Mouse (Mus musculus) ovary, postnatal 36 days (tissue): ENCODE data around the gene Shisa7.
"Not testable (repeated sequence)": the region's sequence is repeated elsewhere in the genome, so short reads cannot be mapped to it uniquely, and the experiment has no call there.

Source experiments
- DNase-seq: peaks from one replicate; pipeline ENCODE4 v3.0.0; 2022; ENCODE audit warnings: low spot score, mixed read lengths

The Shisa7 gene

DNA sequence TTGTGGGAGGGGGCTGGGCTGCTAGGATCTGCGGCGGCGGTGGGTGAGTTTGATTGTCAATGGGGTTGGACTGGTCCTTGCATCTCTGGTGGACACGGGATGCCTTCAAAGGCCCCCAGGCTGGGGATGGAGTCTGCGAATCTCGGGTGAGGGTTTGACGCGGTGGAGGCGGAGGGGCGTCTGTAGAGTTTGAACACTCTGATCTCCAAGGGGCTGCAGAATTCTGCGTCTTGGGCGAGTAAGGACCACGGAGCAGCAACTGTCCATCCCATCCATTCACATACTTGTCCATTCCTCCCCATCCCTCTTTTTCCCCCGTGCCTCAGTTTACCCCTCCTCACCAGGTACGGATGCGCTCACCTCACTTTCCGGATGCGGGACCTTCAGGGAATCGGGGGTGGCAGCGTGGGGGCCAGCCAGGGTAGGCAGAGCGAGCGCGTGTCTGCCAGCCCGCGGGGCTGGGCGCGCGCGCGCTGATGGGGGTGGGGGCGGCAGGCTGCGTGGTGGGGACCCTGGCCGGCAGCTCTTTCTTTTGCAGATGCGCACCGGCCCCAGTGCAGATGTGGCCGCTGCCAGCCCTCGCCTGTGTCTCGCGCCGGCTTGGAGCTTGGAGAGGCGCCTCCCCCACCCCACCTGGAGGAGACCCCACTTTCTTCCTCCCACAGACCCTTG lies at the start of gene Shisa7:
Gene Shisa7 (minus strand): TSS at position 452 of the 672 bp plus-strand sequence.
- DNase-seq: no peak

DNA sequence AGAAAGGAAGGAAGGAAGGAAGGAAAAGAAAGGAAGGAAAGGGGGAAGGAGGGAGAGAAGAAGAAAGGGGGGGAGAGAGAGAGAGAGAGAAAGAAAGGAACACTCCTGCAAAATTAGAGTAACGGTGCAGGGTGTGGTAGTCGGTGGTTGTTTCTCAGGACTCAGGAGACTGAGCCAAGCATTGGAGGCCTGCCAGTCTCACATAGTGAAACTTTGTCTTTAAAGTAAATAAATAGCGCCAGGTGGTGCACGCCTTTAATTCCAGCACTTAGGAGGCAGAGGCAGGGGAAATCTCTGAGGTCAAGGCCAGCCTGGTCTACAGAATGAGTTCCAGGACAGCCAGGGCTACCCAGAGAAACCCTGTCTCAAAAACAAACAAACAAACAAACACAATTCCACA lies 42.2 kb upstream of the Shisa7 start:
- no peak for DNase-seq

DNA sequence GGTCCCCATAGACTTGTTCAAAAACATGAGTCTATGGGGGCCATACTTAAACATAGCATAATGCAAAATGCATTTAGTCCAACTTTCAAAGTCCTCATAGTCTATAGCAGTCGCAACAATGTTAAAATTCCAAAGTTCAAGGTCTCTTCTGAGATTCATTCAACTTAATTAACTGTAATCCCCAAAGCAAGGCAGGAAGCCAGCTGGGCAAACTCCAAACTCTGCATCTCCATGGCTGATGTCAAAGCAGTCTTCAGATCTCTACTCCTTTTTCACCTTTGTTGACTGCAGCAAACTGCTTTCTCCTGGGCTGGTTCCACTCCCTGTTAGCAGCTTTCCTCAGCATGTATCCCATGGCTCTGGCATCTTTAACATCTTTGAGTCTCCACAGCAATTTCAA lies 34.5 kb upstream of the Shisa7 start:
- not testable (repeated sequence) for DNase-seq

DNA sequence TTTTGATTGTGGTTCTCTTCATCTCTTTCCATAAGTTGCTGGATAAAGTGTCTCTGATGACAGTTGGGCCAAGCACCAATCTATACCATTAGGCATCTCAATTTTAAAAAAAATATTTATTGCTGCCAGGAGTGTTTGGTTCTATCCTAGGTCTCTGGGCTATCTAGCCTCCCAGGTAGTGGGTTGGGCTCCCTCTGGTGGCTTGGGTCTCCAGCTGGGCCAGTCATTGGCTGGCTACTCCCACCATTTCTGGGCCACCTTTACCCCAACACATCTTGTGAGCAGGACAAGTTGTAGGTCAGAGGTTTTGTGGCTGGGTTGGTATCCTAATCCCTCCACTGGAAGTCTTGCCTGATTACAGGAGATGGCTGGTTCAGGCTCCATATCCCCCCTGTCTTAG lies 33.7 kb upstream of the Shisa7 start:
- DNase-seq: no peak

DNA sequence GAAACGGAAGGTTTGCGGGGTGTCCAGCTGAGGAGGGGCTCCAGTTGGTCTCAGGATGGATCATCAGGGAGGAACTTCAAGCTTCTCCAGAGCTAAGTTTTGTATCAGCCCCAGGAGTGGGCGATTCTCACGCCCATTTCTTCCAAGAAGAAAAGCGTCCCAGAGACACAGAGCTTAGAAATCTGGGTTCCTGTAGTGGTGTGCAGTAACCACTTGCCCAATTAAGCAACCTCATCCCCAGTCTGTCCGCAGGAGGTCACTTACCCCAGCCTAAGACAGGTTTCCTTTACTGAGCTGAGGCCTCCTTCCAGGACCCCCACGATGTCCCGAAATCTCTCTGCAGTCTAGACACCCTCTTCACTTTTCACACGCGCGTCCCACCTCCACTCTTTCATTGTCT lies 32.7 kb upstream of the Shisa7 start:
- DNase-seq: no peak

DNA sequence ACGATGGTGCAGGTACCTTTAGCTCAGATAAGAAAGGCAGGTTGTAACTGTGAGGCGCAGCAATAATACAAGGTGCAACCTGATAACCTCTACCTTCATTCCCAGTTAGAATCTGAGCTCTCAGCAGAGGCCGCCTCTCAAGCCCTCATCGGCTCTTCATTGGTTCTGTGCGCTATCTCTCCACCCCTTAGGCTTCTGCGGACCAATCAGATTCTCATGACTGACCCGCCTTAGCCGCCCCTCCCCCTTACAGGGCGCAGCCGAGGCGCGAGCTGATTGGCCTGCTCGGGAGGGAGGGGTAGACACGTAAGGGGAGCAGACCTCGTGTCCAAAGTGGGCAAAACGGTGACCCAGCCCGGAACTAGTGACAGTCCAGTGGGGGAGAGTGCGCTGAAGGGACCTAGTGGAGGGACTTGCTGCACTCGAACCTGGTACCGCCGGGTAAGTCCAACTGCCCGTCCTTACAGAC lies 32.3 kb upstream of the Shisa7 start, which contains the start of gene Isoc2a:
Gene Isoc2a (plus strand): TSS at position 401 of the 469 bp plus-strand sequence.
- peak; percentile 84 for DNase-seq

DNA sequence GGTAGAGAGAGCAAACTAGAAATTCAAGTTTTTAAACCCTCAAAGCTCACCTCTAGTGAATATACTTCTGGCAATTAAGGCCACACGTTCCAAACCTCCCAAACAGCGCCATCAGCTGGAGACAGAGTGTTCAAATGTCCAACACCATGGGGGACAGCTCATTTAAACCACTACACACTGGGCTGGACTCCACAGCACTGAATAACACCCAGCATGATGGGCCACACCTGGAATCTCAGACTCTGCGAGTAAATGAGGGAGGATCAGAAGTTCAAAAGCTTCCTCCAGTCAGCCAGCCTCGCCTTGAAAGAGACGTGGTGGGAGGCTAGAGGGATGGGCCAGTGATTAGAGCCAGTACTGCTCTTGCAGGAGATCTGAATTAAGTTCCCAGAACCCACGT lies 25.6 kb upstream of the Shisa7 start, which contains the start of gene Isoc2b:
Gene Isoc2b (minus strand): TSS at position 126 of the 400 bp plus-strand sequence.
- DNase-seq: no peak

DNA sequence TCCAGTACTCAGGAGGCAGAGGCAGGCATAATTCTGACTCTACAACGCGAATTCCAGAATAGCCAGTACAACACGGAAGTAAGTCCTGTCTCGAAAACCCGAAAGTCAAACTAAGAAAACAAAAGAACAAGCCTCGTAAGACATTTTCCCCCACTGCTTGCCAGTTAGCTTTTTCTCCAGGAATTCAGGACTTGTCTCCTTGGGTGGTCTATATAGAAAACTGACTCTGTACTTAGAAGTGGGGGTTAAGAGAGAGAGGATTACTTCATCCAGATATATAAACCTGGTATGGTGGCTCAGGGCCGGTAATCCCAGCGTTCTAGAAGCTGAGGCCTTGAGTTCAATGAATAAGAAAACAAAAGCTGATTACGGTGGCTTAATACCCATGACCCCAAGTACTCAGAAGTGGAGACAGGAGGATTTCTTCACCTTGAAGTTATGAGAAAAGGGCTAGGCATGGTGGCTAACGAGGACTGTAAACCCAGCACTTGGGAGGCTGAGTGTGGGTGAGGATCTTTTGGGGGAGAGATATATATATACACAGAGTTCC lies 22.2 kb upstream of the Shisa7 start:
- DNase-seq: no peak

DNA sequence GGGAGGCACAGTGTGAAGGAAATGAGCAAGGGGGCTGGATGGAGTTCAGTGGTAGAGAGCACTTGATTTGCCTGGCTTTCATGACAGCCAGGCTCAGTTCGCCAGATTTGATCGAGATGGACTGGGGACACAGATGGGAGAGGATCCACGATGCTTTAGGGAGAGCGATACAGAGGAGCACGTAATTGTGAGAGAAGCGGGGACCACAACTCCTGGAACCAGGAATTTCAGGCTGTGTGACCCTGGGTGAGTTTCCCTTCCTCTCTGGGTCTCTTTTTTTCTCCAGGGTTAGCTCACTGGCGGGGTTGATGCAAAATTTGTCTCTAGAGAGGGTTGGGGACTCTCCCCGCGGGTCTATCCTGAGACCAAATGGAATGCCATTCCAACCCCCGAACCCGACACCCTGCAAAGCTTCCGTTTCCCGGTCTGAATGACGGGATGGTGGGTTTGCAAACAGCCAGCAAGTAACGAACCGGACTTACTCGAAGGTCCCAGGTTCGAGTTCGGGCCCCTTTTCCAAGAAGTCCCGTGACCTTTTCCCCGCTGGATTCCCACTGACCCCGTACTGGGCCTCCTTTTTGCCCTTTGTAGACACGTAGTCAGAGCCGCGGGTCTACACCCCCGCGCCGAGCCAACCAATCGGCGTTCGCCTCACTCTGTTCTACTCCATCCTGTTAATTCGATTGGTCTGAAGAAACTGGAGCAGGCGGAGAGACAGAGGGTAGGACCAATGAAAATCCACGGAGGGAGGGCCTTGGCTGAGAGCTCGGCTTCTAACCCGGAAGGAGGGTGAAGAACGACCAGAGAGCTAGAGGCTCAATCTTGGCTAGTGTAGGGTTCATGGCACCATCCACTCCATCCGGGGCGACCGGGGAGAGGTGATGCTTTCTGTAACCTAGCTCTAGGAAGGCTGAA lies 21.3 kb upstream of the Shisa7 start:
- DNase-seq: peak; percentile 93

DNA sequence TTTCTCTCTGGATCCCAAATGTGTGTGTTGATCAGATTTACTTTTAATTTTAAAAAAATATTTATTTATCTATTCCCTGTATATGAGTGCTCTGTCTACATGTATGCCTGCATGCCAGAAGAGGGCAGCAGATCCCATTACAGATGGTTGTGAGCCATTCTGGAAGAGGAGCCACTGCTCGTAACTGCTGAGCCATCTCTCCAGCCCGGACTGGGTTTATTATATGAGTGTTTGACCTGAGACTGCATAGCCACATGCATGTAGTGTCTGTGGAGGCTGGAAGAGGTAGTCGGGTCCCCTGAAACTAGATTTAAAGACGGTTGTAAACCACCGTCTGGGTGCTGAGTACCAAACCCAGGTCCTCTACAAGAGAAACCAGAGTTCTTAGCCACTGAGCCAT lies 20.6 kb upstream of the Shisa7 start:
- DNase-seq: no peak

DNA sequence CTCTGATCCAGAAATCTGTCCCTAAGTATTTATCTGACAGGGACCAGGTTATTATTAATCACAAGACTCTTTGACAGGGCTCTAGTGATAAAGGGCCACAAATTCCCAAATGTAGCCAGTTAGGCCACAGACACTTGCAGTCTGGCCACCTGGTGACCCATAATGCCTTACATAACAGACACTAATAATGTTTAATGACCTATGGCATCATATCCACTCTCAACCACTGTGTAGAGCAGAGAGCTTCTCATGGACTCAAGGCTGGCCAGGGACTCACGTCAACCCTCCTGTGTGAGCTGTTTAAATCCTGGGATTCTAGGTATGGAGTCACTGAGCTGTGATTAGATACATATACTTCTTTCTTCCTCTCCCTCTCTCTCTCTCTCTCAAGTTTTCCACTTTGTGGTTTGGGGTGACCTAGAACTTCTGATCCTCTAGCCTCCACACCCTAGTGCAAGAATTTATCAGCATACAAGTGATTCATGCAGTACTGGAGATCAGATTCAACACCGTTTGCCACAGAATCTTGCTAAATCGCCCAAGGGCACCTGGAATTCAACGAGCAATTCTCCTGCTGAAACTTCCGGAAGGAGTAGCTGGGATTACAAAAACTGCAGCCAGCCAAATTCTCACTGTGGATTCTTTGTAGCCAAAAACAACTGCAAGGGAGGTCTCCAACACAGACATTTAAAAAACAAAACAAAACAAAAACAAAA lies 19.8 kb upstream of the Shisa7 start:
- no peak for DNase-seq

DNA sequence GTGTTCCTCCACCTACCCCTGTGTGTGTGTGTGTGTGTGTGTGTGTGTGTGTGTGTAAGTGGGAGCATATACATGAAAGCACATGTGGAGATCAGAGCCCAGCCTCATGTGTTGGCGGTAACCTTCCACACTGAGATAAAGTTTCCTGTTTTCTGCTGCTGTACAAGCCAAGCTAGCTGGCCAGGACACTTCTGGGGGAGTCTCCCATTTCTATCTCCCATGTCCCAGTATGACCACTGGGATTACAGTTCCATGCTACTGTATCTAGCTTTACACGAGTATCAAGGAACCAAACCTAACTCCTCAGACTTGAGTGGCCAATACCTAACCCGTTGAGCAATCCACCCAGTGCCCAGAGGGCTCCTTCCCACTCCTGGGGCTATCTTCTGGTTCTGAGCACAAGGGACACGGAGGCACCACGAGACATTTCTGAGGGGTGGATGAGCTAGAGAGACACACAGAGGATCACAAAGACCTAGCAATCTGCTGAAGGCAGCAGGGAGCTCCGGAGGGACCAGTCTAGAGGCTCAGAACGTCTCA lies 19.1 kb upstream of the Shisa7 start:
- DNase-seq: no peak

DNA sequence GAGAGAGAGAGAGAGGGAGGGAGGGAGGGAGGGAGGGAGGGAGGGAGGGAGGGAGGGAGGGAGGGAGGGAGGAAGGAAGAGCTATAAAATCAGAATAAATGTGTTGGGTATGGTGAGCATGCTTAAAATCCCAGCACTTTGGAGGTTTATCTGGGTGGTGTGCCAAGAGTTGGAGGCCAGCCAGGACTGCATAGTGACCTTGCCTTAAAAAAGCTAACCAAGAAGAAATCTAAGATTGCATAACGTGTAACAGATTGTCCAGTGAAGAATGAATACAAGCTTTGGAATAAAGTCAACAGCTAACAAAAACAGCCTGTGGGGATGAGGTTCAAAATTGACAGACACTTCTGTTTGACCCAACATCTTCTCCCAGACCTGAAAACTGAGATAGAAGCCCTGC lies 18.5 kb upstream of the Shisa7 start:
- DNase-seq: peak; percentile 84

DNA sequence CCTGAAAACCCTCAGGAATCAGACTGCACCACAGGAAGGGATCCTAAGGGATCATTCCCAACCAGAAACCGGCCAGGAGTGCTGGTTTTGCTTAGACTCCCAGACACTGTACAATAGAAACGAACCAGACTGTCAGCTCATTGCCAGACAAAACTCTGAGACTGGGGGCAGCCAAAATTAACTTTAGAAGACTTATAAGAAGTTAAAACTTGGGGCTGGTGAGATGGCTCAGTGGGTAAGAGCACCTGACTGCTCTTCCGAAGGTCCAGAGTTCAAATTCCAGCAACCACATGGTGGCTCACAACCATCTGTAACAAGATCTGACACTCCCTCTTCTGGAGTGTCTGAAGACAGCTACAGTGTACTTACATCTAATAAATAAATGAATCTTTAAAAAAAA lies 16.4 kb upstream of the Shisa7 start:
- DNase-seq: not testable (repeated sequence)

DNA sequence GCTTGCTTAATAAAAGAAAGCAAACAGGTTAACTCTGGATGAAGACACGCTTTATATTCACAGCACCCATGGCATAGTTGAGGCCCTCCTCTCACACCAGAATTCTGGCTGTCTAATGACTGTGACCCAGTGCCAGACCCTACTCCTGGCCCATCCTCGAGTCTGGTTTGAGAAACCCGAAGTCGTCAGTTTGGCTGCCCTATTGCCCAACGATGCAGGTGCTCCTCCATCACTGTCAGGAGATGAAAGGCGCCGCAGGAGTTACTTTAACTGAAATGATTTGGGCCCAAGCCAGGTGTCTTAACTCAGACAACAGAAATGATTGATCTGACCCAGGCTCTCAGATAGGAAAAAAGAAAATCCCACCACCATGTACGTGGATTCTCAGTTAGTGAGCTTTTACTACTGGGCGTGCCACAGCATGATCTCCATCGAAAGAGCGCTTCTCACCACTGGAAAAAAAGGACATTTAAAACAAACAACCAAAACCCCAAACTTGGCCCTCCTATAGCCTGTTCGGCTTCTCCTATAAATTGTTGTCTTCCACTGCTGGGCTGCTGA lies 15.0 kb upstream of the Shisa7 start:
- DNase-seq: no peak

DNA sequence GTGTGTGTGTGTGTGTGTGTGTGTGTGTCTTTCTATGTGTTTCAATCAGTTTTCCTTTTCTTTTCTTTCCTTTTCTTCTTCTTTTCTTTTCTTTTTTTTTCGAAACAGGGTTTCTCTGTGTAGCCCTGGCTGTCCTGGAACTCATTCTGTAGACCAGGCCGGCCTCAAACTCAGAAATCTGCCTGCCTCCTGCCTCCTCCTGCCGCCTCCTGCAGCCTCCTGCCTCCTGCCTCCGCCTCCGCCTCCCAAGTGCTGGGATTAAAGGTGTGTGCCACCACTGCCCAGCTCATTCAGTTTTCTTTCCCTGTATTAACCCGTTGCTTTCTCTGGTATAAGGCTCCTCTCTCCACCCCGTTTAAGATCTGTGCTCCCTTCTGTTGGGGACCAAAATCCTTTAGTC lies 12.8 kb upstream of the Shisa7 start:
- DNase-seq: no peak

DNA sequence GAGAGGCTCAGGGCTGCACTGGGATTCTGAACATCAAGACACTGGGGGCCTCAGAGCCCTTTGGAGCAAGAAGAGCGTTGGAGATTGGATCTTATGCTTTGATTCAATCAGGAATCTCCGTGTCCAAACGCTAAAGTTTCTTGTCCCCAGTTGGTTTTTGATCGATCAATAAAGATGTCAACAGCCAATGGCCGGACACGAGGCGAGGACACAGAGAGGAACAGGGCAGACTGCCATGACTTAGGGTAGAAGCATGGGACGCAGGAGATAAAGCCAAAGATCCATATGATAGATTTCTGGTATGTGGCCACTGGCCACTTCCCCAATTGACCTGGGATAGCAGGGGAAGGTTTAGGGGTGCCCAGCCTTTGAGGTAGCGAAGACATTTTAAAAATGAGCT lies 12.0 kb upstream of the Shisa7 start:
- no peak for DNase-seq

DNA sequence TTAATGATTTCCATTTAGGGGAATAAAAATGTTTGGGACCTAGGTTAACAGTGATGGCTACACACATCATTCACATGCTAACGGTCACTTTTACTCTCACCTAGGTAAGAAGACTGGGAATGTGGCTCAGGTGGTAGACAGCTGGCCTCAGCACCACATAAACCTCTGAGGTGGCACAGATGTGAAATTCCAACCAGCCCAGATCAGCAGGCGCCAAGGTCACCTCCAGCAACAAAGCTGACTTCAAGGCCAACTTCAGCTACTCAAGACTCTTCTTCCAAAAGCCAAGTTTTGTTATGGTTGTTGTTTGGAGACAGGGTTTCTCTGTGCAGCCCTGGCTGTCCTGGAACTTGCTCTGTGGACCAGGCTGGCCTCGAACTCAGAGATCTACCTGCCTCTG lies 9.1 kb upstream of the Shisa7 start:
- no peak for DNase-seq

DNA sequence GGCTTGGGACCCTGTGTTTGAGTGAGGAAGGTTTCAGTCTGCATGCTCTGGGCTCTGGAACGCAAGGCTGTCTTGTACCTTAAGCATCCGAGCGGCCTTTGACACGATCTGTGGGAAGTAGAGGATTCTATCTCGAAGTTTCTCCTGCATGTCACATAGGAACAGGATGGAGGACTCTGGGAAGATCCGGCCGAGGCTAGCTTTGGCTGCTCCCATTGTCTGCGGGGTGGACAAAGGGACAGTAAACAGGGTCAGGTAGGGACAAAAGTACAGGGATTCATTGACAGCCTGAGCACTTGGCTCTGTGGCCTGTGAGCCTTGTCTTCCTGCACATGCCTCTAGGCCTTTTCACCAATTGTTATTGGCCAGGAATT lies 6.8 kb upstream of the Shisa7 start:
- no peak for DNase-seq

DNA sequence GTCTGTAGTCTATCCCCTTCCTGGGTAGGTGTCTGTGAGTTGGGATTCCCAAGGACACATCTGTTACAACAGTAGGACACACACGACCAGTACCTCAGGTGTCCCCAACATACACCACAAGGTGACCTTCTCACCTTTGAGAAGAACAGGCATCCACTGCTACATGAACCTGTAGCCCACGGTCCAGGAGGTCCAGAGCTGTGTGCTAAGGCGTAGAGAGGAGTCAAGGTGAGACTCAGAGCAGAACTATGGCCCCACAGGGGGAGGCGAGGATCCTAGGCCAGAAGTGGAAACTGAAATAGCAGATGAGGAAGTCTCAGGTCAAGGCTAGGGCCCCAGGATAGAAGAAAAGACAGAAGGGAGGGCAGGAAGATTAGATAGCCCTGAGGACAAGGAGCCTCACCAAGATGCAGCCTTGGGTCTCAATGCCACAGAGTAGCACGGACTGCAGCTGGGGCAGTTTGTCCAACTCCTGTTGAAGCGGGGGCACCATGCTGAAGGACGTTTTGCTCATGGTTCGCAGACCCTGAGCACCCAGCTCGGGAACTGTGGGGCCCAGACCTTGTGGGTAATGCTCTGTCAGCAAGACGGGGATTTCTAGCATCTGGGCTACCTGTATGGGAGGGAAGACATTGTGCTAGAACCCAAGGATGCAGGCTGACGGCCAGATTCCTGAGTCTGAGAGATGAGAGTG lies 6.3 kb upstream of the Shisa7 start:
- DNase-seq: peak; percentile 37

DNA sequence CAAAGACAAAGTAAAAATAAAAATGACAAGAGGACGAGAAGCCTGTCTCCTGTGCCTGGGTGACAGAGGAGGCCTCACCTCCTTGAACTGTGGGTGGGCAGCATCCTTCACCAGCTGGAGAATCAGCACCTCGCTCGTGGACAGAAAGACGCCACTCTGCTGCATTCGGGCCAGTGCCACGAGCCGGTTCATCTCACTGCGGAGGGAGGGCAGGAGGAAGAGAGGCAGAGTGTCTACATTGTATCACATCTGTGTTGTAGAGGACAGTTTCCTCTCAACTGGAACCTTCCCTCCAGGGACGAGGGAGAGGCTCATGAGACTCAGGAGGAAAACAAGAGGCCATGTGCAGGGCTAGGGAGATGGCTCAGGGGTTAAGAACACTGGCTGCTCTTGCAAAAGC lies 4.9 kb upstream of the Shisa7 start:
- no peak for DNase-seq
